Mouse (Mus musculus) left cerebral cortex, postnatal 36 days (tissue): ENCODE measurements at regions not wholly inside any gene's neighbourhood (a gene's known extent, or its start where the extent isn't known, plus 50 kb on each side); places are given as distances from the start of the nearest gene placed in this dataset.

Experiments
- DNase-seq, 2 experiments: peaks; one replicate each; pipeline ENCODE4 v3.0.0; 2021 to 2022; ENCODE audit warnings: low spot score in 2 of 2, mixed read lengths in 1 of 2
- intact Hi-C: fragments of 180-260 bp; cut with DNase I; formaldehyde crosslinking; loops from one replicate; pipeline ENCODE4 v1.15.1; 2025

GRCm38 (mm10) chr6:49633470-49634095, 188.9 kb upstream of the Npy start:
- intact Hi-C loops, result no loop called here
- peak; percentile 34 to 54 for DNase-seq

DNA sequence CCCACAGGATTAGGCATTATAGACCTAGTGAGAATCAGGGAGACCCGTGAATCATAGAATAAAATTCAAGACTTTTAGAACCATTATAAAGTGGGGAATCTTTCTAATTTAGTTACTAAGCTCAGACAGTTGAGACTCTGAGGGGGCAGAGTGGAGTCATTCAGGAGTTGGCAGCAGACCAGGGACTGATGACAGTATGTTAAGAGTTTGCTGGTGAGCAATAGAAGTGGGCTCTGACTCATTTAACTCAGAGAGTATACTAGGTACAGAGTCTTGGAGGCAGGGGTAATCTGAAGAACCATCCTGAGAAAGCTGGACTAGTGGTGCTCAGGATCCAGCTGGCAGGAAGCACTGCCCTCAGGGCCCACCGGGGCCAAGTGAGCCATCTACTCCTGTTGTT, 184.9 kb upstream of the Npy start:
- intact Hi-C loops, result no loop called here

GRCm38 (mm10) chr6:49641256-49641655, 181.3 kb upstream of the Npy start:
- intact Hi-C loops, result no loop called here
- no peak for DNase-seq

More for the DNA sequence above, 184.9 kb upstream of the Npy start:
- peak; percentile 29 to 46 for DNase-seq

- no peak for DNase-seq
- intact Hi-C loops, result no loop called here
Observed at GRCm38 (mm10) chr6:49654541-49655130, 167.9 kb upstream of the Npy start.

DNA sequence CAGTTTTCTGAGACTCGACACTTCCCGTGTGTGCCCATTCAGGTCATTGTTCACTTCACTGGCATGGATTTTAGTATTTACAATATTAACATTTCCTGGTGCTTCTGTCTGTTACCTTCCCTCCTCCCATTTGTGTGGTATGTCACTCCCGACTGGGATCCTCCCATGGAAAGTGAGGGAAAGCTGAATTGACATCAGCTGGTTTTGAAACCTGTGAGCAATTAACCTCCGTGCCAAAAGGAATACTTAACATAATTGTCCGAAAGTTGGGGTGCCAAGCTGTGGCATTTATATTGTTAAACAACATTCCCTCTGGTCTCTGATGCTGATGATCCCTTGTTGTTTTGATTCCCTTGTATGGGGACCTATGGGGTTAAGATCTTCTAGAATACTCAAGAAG, 167.3 kb upstream of the Npy start:
- no peak for DNase-seq
- intact Hi-C loops, result no loop called here

- intact Hi-C loops, result no loop called here
- DNase-seq, result no peak
Observed at GRCm38 (mm10) chr6:49656359-49657280, 165.9 kb upstream of the Npy start.

- intact Hi-C loops, result no loop called here
Observed at GRCm38 (mm10) chr6:49657988-49658387, 164.5 kb upstream of the Npy start.

GRCm38 (mm10) chr6:49670991-49671390, 151.5 kb upstream of the Npy start:
- no peak for DNase-seq
- intact Hi-C loops, result no loop called here

More at GRCm38 (mm10) chr6:49657988-49658387, 164.5 kb upstream of the Npy start:
- no peak for DNase-seq

DNA sequence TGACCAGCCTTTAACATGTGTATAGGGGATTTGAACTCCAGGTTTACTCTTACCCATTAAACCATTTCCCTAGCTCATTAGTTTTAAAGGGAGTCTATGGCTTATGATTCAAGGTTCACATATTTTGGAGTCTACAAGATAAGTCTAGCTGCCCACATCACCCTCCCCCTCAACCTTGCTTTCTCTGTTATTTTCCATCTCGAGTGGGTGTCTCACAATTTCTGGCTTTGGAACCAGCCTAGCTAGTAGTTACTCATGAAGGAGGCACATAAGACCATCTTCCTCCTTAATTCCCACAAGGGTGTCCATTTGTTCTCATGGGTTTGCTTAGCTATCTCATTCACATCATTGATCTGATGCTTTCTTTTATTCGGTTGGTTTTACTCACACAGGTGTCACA, 150.6 kb upstream of the Npy start:
- DNase-seq, result no peak
- intact Hi-C loops, result no loop called here

- DNase-seq, result no peak
- intact Hi-C loops, result no loop called here
Observed at GRCm38 (mm10) chr6:49686776-49687175, 135.7 kb upstream of the Npy start.

DNA sequence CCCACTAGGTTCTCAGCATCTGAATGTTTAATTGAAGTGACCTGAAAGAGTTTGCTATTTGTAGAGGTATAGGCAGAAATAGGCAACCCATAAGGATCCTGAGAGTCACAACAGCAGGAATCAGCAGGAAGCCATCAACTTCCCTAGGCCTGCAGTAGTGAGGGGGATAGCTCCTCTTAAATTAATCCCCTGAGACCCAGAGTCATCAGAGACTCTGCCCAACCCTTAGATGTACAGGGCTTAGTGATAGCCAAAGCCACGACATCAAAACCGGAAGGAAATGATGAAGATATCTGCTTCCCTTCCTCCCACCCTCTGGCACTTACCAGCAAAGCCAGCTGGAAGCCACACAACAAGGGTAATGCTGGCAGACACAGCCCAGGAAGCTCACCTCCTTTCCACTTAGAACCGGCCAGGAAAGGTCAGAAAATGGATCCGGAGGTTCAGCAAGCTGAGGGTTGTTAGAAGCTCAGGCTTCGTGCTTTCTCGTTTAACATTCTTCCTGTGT, 130.4 kb upstream of the Npy start:
- DNase-seq, result no peak
- intact Hi-C loops, result no loop called here

GRCm38 (mm10) chr6:49694851-49695250, 127.7 kb upstream of the Npy start:
- intact Hi-C loops, result no loop called here
- DNase-seq, result no peak

DNA sequence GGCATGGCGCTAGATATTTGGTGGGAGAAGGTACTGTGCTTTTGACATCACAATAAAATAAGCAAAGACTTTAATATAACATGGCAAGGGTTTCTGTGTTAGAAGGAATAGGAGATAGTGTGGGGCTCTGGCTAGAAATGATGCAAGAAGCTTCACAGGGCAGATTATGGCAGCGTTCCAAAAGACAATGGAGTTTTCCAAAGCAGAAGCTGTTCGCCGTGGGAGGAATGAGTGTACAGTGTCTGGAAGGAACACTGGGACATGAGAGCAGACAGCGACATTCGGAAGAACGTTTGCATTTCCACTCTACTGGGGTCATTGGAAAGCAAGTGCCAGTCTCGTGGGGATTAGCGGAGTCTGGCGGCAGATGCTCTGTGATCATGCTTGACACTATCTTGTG, 125.5 kb upstream of the Npy start:
- intact Hi-C loops, result no loop called here
- DNase-seq, result peak; percentile 16 to 17

DNA sequence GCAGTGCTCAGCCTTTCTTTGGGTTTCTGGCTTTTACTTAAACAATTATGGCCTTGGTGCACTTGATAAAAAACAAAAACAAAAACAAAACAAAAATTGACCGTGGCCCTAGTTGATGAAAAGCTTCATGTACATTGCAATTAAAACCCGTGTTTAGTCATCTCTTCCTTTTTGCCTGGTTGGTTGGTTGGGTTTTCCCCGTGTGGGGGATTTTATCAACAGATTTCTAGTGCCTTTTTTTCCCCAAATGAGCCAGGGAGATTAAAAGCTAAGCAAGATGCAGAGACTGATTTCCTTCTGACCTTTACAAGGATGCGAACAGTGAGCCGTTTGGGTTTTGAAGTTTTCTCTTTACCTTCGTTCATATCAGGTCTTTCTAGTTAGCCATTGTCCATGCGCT, 121.1 kb upstream of the Npy start:
- DNase-seq, result no peak
- intact Hi-C loops, result no loop called here

DNA sequence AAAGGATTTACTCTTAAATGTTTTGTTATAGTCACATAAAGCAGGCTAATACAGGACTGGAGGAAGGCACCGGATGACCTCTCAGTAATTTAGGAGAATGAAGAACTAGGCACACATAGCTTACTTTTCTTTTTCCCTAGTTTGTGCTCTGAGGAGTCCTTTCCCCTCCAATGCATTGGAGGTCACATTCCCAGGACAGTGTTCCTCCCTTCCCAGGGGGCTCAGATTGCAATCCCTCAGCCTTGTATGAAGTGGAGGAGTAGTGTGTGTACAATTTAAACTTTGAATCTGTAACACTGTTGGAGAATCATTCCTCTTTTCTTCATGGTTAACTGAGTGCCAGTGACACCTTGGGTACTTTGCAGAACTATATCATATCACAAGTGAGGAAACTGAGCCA, 109.5 kb upstream of the Npy start:
- no peak for DNase-seq
- intact Hi-C loops, result no loop called here

DNA sequence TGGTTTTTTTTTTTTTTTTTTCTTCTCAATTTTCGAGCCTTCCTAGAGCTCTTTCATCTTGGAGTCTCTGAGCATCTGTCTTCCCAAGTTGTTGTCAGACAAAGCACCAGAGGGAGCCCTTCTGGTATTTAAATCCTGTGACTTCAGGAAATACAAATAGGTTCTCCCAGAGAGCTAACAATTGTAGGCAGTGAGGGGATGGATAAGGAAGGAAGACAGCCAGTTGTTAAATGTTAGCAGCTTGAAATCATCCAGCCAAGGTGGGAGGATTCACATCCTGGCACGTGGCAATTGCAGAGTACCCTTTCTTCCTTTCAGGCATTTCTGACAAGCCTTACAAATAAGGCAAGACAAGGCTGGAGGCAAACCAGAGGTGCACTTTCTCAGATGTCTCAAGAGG, 106.0 kb upstream of the Npy start:
- intact Hi-C loops, result loop anchor here (5.0 kb wide), 1 partner anchor 206 kb away; no protein-coding TSS in a partner anchor
- peak; percentile 23 to 25 for DNase-seq

GRCm38 (mm10) chr6:49716945-49717344, 105.6 kb upstream of the Npy start:
- DNase-seq, result no peak
- intact Hi-C loops, result loop anchor here (5.0 kb wide), 1 partner anchor 205 kb away; no protein-coding TSS in a partner anchor

GRCm38 (mm10) chr6:49733191-49733590, 89.3 kb upstream of the Npy start:
- intact Hi-C loops, result no loop called here
- DNase-seq, result no peak

DNA sequence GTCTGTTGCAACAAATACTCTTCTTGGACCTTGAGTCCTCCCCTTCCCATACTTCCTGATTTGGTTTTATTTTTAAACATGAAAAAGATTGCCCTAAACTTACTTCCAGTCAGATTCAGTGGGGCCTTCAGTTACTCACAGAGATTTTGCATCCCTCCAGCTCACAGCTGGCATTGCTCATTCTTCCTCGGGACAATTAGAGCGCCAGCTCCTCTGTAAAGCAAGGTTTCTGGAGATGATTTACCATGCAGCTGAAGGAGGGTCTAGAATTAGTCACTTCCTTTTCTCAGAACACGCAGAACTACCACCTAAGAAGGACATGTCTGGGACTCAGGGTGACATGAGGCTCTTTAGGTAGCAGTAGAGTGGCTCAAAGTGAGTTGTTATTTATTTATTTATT, 79.4 kb upstream of the Npy start:
- no peak for DNase-seq
- intact Hi-C loops, result no loop called here

DNA sequence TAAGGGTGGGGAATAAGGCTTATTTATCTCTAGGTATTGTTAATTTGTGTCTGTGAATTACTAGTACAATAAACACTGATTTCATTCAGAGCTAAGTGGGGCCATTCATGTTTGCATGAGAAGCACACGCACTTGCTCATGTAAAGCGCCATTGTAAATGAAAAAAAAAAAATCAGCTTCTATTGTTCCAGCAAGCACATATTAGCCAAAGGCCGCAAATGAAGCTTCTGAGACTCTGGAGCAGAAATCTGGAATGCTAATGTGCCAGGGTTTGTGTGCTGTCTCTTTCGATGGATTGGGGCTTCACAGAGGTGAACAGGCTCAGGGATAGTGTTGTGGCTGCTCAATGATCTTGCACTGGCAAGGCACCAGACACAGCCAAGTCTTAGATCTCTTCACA, 77.2 kb upstream of the Npy start:
- no peak for DNase-seq

More for the DNA sequence above, 77.2 kb upstream of the Npy start:
- intact Hi-C loops, result no loop called here
